Mouse (Mus musculus) stomach, postnatal 0 days (tissue): Measurements from ENCODE around the gene Akr7a5.

Source experiments
- CTCF ChIP-seq: IDR thresholded peaks from 2 replicates; pipeline ENCODE4 v1.5.1; 2016; ENCODE audit warnings: antibody characterized with exemption, low read depth, mild to moderate bottlenecking, moderate library complexity
- EP300 ChIP-seq: optimal IDR thresholded peaks from 2 replicates; pipeline ENCODE3; 2016; ENCODE audit warnings: antibody characterized with exemption

- TF ChIP-seq CTCF (peak; percentile 41), EP300 (no peak)
Observed at GRCm38 (mm10) chr4:139309651-139310050, 893 bp upstream of the Akr7a5 start.
